Mouse (Mus musculus) forebrain, postnatal 0 days (tissue): ENCODE measurements around the gene Tmod3. TPM values are rescaled to one million over a fixed set of nuclear protein-coding genes. Genes with fewer than 3 reads are reported as not detected.
"Not testable (repeated sequence)": the region's sequence is repeated elsewhere in the genome, so short reads cannot be mapped to it uniquely, and the experiment has no call there.

Experiments used
- ATAC-seq: fragments of 200-750 bp; cut with Nextera tagmentation; 2 replicates; pipeline ENCODE4 v1.8.0; 2017; ENCODE audit warnings: mild to moderate bottlenecking, moderate library complexity
- DNase-seq: peaks from one replicate; pipeline ENCODE4 v3.0.0-alpha.2; 2015
- H3K27ac ChIP-seq: fragments of 300-500 bp; sonication (generic); 2 replicates; pipeline ENCODE4 v1.5.1; 2014; ENCODE audit warnings: low read depth, mild to moderate bottlenecking, antibody characterized with exemption, low read length, moderate library complexity, mixed read lengths
- H3K27me3 ChIP-seq: fragments of 300-500 bp; sonication (generic); 2 replicates; pipeline ENCODE4 v1.6.1; 2014; ENCODE audit warnings: mild to moderate bottlenecking, low read length, mixed read lengths; ENCODE audit not compliant: insufficient read depth
- H3K36me3 ChIP-seq: fragments of 300-500 bp; sonication (generic); 2 replicates; pipeline ENCODE4 v1.6.1; 2014; ENCODE audit warnings: mild to moderate bottlenecking, moderate library complexity; ENCODE audit not compliant: insufficient read depth
- H3K4me1 ChIP-seq: fragments of 300-500 bp; sonication (generic); 2 replicates; pipeline ENCODE4 v1.6.1; 2014; ENCODE audit warnings: antibody characterized with exemption; ENCODE audit not compliant: insufficient read depth
- H3K4me2 ChIP-seq: fragments of 300-500 bp; sonication (generic); 2 replicates; pipeline ENCODE4 v1.6.1; 2014; ENCODE audit warnings: low read depth, mild to moderate bottlenecking, moderate library complexity
- H3K4me3 ChIP-seq: fragments of 300-500 bp; sonication (generic); 2 replicates; pipeline ENCODE4 v1.5.1; 2014; ENCODE audit warnings: low read depth, low read length, mixed read lengths
- H3K9ac ChIP-seq: fragments of 300-500 bp; sonication (generic); 2 replicates; pipeline ENCODE4 v1.6.1; 2014; ENCODE audit warnings: mild to moderate bottlenecking
- H3K9me3 ChIP-seq: fragments of 300-500 bp; sonication (generic); 2 replicates; pipeline ENCODE4 v1.6.1; 2016; ENCODE audit warnings: low read length
- CTCF ChIP-seq: sonication (generic); IDR thresholded peaks from 2 replicates; pipeline ENCODE4 v1.5.1; 2016; ENCODE audit warnings: antibody characterized with exemption, control low read depth, low read depth
- whole genome bisulfite sequencing: fragments of 180-500 bp; shearing (Covaris S2); extraction: QIAGEN DNeasy Blood & Tissue Kit; methylation state at CpG from one replicate; pipeline ENCODE4 v1.1.7; 2014; 5-methylcytosine and 5-hydroxymethylcytosine counted together
- polyA plus RNA-seq: library from polyadenylated mRNA; unstranded; fragments of >200 nt; fragmentation: Nextera tagmentation; extraction: Ambion mirVana; gene quantifications from 2 replicates; pipeline ENCODE4 v1.2.1, GENCODE M21; 2015
- total RNA-seq: library from RNA; depleted of rRNA; stranded (reverse); fragments of >200 nt; gene quantifications from 2 replicates; pipeline ENCODE4 v1.2.3, GENCODE M21; 2014

Gene Tmod3
- total and polyA plus RNA-seq, 2 experiments from 2014 or later, result 55.1 to 78.6 TPM

GRCm38 (mm10) chr9:75534431-75534962, 25.0 kb downstream of the Tmod3 start:
- no peaks in the 10 kb centered on the region for H3K9me3 ChIP-seq
- H3K27me3 ChIP-seq, result no peaks in the 10 kb centered on the region
- H3K36me3 ChIP-seq, result peaks cover 9% of the 10 kb centered on the region; the same call in 1 of the 2 replicates
- no peak overlapping the region for H3K9ac ChIP-seq
- ATAC-seq, result no peak
- no peak overlapping the region for H3K4me3 ChIP-seq
- no peak for DNase-seq
- no peak for TF ChIP-seq CTCF
- H3K4me2 ChIP-seq, result no peak overlapping the region
- WGBS, result 90% methylated on average over 8 of the region's 8 CpGs
- H3K27ac ChIP-seq, result no peak overlapping the region
- H3K4me1 ChIP-seq, result no peaks in the 10 kb centered on the region

GRCm38 (mm10) chr9:75532989-75533388, 26.5 kb downstream of the Tmod3 start:
- H3K27ac ChIP-seq, DNase-seq, H3K9me3 ChIP-seq, H3K4me1 ChIP-seq, H3K9ac ChIP-seq, ATAC-seq, H3K4me2 ChIP-seq, H3K27me3 ChIP-seq, H3K4me3 ChIP-seq: not testable (repeated sequence)
- H3K36me3 ChIP-seq, result peaks cover 12% of the 10 kb centered on the region; the same call in 1 of the 2 replicates
- WGBS, result 81% methylated on average over 8 of the region's 9 CpGs

DNA sequence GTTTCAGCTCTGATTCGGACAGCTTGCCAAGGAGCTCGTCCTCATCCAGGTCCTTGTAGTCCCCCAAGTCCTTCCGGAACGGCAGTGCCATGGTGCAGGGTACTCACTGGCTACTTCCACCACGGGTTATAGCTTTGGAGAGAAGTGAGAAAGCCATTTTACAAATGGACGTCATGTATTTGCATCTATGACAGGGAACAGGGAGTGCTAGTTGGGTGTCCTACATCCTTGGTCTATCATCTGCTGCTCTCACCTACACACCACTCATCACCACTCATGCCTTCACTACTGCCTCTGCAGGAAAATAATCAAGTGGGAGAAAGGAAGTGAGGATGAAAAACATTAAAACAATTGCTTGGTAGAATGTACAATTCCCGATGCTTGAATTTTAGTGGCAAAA, 27.0 kb downstream of the Tmod3 start:
- Histone ChIP-seq H3K4me3 (no peak overlapping the region), H3K27me3 (no peaks in the 10 kb centered on the region), H3K4me1 (no peaks in the 10 kb centered on the region), H3K9ac (no peak overlapping the region), H3K4me2 (no peak overlapping the region), H3K9me3 (no peaks in the 10 kb centered on the region), H3K27ac (no peak overlapping the region), H3K36me3 (peaks cover 15% of the 10 kb centered on the region; the same call in 1 of the 2 replicates)
- TF ChIP-seq CTCF, result no peak
- 87% methylated on average over 7 of the region's 7 CpGs for WGBS
- no peak for DNase-seq
- ATAC-seq, result no peak

- Histone ChIP-seq H3K4me2 (no peak overlapping the region), H3K9ac (no peak overlapping the region), H3K27ac (no peak overlapping the region), H3K36me3 (peaks cover 13% of the 10 kb centered on the region; the same call in 1 of the 2 replicates), H3K4me1 (no peaks in the 10 kb centered on the region), H3K4me3 (no peak overlapping the region), H3K27me3 (no peaks in the 10 kb centered on the region), H3K9me3 (no peaks in the 10 kb centered on the region)
- ATAC-seq, result no peak
- no peak for DNase-seq
- WGBS, result 31% methylated on average over 5 of the region's 5 CpGs
- TF ChIP-seq CTCF, result no peak
These were observed 30.1 kb downstream of the Tmod3 start for GRCm38 (mm10) chr9:75529358-75529757.

DNA sequence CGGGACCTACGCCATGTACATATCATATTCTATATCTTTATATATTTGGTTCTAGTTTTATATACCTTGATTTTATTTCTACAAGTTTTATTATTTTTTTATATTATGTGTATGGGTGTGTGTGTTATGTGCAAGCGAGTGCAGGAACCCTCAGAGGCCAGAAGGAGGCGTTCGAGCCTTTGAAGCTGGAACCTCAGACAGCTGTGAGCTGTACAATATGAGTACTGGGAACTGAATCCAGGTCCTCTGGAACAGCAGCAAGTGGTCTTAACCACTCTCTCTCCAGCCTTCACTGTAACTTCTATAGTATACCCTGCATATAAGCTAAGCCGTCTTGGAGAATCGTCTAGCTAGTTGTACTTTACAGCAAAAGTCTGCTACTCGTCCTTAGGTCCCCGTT, 31.4 kb downstream of the Tmod3 start:
- WGBS, result 97% methylated on average over 9 of the region's 9 CpGs
- Histone ChIP-seq H3K4me1 (no peaks in the 10 kb centered on the region; the same call in 1 of the 2 replicates), H3K27me3 (no peaks in the 10 kb centered on the region), H3K4me3 (no peak overlapping the region), H3K36me3 (peaks cover 11% of the 10 kb centered on the region; the same call in 1 of the 2 replicates), H3K9ac (no peak overlapping the region), H3K27ac (no peak overlapping the region), H3K4me2 (no peak overlapping the region), H3K9me3 (no peaks in the 10 kb centered on the region)
- ATAC-seq (no peak), DNase-seq (no peak)
- TF ChIP-seq CTCF, result no peak

DNA sequence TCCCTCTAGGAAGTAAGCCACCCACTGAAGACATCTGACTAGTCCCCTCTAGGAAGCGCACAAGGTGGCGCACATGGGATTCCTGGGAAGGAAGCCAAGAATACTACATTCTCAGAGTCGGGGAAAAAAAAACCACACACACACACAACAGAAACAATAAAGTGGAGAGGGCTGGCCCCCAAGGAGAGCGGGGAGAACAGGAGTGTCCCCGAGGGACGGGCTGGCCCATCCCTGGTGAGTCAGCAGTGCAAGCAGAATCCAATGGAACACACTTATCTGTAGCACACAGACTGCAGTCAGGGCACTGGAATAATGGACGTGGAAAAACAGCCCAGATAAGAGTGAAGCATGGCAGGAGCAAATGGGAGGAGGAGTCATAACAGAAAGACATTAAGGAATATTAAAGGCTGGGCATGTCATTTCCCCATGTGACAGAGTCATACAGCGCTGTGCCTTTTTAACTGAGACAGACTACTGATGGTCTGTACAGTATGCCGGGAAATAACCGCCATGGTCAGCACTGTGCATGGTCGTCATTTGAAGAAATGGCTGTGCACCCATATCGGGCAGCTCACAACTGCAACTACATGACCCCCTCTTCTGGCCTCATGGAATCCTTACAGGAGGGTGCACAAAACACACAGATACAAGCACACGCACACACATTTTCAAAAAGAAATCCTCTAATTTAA, 31.9 kb downstream of the Tmod3 start:
- no peak for TF ChIP-seq CTCF

DNA sequence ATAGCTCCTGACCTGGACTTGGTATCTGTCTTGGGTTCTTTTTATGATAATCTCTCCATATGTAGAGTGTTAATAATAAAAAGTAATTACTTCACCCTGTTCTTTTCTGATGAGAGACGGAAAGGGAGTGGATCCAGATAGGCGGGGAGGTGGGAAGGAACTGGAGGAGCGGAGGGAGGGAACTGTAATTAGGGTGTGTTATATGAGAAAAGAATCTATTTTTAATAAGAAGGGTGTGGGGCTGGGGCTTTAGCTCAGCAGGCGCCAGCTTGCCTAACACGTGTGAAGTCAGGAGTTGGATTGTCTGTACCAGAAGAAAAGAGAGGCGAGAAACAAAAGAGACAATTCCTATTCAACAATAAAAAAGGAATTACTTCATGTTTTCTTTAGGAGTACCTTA, 35.8 kb downstream of the Tmod3 start:
- H3K9me3 ChIP-seq, result no peaks in the 10 kb centered on the region
- no peak overlapping the region for H3K27ac ChIP-seq
- H3K9ac ChIP-seq, result no peak overlapping the region
- no peak overlapping the region for H3K4me2 ChIP-seq
- WGBS, result 22% methylated on average over 6 of the region's 6 CpGs
- H3K27me3 ChIP-seq, result no peaks in the 10 kb centered on the region
- no peaks in the 10 kb centered on the region; the same call in 1 of the 2 replicates for H3K4me1 ChIP-seq
- DNase-seq (peak; percentile 28), ATAC-seq (peak; percentile 91)
- H3K4me3 ChIP-seq, result no peak overlapping the region
- TF ChIP-seq CTCF, result no peak
- peaks cover 9% of the 10 kb centered on the region; the same call in 1 of the 2 replicates for H3K36me3 ChIP-seq

More for the DNA sequence above, 31.9 kb downstream of the Tmod3 start:
- H3K4me2 ChIP-seq, result no peak overlapping the region
- H3K4me1 ChIP-seq, result no peaks in the 10 kb centered on the region; the same call in 1 of the 2 replicates
- H3K4me3 ChIP-seq, result no peak overlapping the region
- WGBS, result 67% methylated on average over 13 of the region's 13 CpGs
- H3K36me3 ChIP-seq, result peaks cover 11% of the 10 kb centered on the region; the same call in 1 of the 2 replicates
- no peak overlapping the region for H3K9ac ChIP-seq
- DNase-seq, result no peak
- no peak for ATAC-seq
- no peaks in the 10 kb centered on the region for H3K9me3 ChIP-seq
- H3K27me3 ChIP-seq, result no peaks in the 10 kb centered on the region
- no peak overlapping the region for H3K27ac ChIP-seq
